Mouse (Mus musculus): ENCODE results near the gene Dusp11. TPM values are rescaled to one million over a fixed set of nuclear protein-coding genes. Genes with fewer than 3 reads are reported as not detected.
"Not testable (repeated sequence)": the region's sequence is repeated elsewhere in the genome, so short reads cannot be mapped to it uniquely, and the experiment has no call there.

Dusp11 gene
- total RNA-seq, 2 experiments from 2014 or later: 46.7 to 94.7 TPM

DNA sequence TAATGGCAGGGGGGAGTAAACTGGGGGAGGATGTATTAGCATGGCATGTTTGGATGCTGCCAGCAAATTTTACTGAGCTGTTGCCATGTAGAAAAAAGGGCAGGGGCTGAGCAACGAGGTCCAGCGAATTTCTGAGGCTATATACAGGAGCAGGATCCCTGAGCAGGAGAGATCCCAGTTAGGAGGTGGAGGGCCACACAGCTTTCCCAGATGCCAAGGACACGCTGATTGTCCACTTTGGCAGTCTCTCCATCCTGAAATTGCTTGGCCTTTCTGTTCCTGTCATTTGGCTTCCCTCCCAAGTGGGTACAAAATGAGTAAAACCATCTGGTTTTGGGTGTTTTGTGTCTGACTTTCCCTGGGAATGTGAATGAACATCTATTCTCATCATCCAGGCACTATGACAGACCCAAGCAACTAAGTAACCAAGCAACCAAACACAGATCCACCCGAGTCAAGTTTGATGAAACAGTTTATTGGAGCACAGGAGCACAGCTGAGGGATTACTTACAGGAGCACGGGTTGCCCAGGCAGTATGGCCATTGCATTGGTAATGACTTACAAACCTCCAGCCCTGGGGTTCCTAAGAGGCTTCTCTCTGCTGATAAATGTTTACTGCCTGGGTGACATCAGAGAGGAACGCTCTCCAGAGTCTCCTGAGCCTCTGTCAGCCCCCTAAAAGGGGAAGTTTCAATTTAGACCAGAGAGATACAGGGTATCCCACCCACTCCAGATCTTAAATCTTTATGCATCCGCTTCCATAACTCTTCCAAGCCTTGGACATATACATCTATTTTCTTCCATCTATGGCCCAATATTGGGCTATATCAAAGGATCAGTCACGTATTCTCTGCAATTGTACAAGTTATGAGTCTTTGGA, 62.6 kb downstream of the Dusp11 start:
- ATAC-seq (replicated peaks; ENCODE audit: low FRiP score, low TSS enrichment, poor library complexity, severe bottlenecking): not testable (repeated sequence)

DNA sequence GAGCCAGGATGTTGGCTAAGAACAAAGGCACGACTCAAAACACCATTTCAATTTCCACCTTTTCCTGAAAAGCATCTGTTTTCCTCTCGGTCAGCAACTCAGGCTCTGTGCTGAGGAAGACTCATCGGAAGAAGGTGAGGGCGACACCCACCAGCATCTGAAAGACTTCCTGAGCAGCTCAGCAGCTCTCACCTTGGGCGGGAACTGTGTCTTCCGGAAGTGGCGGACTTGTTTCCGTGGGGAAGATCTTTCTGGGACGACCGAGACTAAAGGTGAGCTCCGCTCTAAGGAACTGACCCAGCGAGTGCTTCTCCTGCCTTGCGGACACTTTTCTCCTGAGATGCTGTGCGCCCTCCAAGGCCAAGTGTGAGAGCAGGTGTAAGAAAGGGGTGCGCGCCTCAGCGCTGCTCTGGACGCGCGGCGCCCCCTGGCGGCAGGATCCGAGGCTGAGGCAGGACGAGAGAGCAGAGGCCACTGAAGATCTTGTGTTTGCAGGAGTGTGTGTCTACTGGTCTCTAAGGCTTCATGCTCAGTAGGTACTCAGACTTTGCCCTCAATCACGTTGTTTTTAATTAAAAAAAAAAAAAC, 66.3 kb downstream of the Dusp11 start:
- ATAC-seq (replicated peaks; ENCODE audit: low FRiP score, low TSS enrichment, poor library complexity, severe bottlenecking): peak; percentile 85

Other genes with a start within 250 kb of the Dusp11 start
- not detected in 2 replicates for gene Nat8f7, start 248.5 kb downstream of the Dusp11 start, total RNA-seq (2014; fragmentation: Nextera tagmentation)
- not detected in 2 replicates for gene Nat8f7, start 248.5 kb downstream of the Dusp11 start, total RNA-seq (2017)
- gene Nat8f3, start 195.9 kb downstream of the Dusp11 start, total RNA-seq (2014; fragmentation: Nextera tagmentation): not detected in 2 replicates
- not detected in 2 replicates for gene Nat8f3, start 195.9 kb downstream of the Dusp11 start, total RNA-seq (2017)
- gene Nat8f6, start 140.7 kb downstream of the Dusp11 start, total RNA-seq (2014; fragmentation: Nextera tagmentation): not detected in 2 replicates
- gene Nat8f6, start 140.7 kb downstream of the Dusp11 start, total RNA-seq (2017): not detected in 2 replicates
- gene Nat8f5, start 140.7 kb downstream of the Dusp11 start, total RNA-seq (2014; fragmentation: Nextera tagmentation): not detected in 2 replicates
- gene Nat8f5, start 140.7 kb downstream of the Dusp11 start, total RNA-seq (2017): not detected in 2 replicates
- gene Nat8, start 129.6 kb downstream of the Dusp11 start, total RNA-seq (2014; fragmentation: Nextera tagmentation): not detected in 2 replicates
- gene Nat8, start 129.6 kb downstream of the Dusp11 start, total RNA-seq (2017): not detected in 2 replicates
- not detected in 2 replicates for gene Nat8f2, start 92.5 kb downstream of the Dusp11 start, total RNA-seq (2014; fragmentation: Nextera tagmentation)
- gene Nat8f2, start 92.5 kb downstream of the Dusp11 start, total RNA-seq (2017): not detected in 2 replicates
- gene Nat8f4, start 56.8 kb downstream of the Dusp11 start, total RNA-seq (2014; fragmentation: Nextera tagmentation): 3.0 and 3.1 TPM in 2 replicates
- 1.7 and 3.2 TPM in 2 replicates for gene Nat8f4, start 56.8 kb downstream of the Dusp11 start, total RNA-seq (2017)
- 37.6 and 38.1 TPM in 2 replicates for gene Tprkb, start 49.8 kb downstream of the Dusp11 start, total RNA-seq (2014; fragmentation: Nextera tagmentation)
- 47.5 and 54.2 TPM in 2 replicates for gene Tprkb, start 49.8 kb downstream of the Dusp11 start, total RNA-seq (2017)
- 3.6 and 10.2 TPM in 2 replicates for gene Nat8f1, start 46.0 kb downstream of the Dusp11 start, total RNA-seq (2014; fragmentation: Nextera tagmentation)
- 1.4 and 2.2 TPM in 2 replicates for gene Nat8f1, start 46.0 kb downstream of the Dusp11 start, total RNA-seq (2017)
- gene Figla, start 54.5 kb upstream of the Dusp11 start, total RNA-seq (2014; fragmentation: Nextera tagmentation): not detected in 2 replicates
- gene Figla, start 54.5 kb upstream of the Dusp11 start, total RNA-seq (2017): not detected in 2 replicates
- 109 and 115 TPM in 2 replicates for gene Add2, start 67.0 kb upstream of the Dusp11 start, total RNA-seq (2014; fragmentation: Nextera tagmentation)
- gene Add2, start 67.0 kb upstream of the Dusp11 start, total RNA-seq (2017): 66.5 and 114 TPM in 2 replicates
- gene Tgfa, start 233.6 kb upstream of the Dusp11 start, total RNA-seq (2014; fragmentation: Nextera tagmentation): 0.81 and 3.9 TPM in 2 replicates
- 0.38 and 2.3 TPM in 2 replicates for gene Tgfa, start 233.6 kb upstream of the Dusp11 start, total RNA-seq (2017)

Measured in megakaryocyte-erythroid progenitor cell, adult 5-6 weeks (primary cell).